Mouse (Mus musculus) brain, embryonic 18.5 days (tissue): ENCODE results near the gene Enpp4.

Experiments
- DNase-seq: peaks from one replicate; pipeline ENCODE4 v3.0.0-alpha.2; 2012; ENCODE audit warnings: low read depth, low spot score

Enpp4 gene

GRCm38 (mm10) chr17:44091512-44091911 is 14.1 kb downstream of the Enpp4 start:
- DNase-seq, result no peak

- no peak for DNase-seq
These were observed 14.7 kb downstream of the Enpp4 start for GRCm38 (mm10) chr17:44090916-44091315.

DNA sequence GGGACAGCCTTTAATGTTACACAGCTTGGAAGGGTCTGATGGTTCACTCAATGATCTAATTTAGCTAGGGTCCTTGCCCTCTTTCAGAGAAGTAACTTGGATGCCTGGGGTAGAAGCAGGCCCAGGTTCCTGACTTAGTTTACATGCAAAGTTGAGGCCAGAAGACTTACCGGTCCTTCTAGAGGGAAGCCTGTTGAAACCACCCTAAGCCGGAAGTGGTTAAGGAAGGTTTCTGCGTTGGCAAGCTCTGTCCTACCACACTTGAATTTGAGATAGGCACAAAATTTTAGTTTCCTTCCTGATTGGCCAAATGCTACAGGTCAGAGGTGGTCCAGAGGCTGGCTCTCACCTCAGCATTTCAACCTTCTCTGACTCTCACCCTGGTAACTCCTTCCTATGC is 17.4 kb downstream of the Enpp4 start:
- DNase-seq, result no peak

GRCm38 (mm10) chr17:44083156-44083555 is 22.5 kb downstream of the Enpp4 start:
- DNase-seq, result no peak

DNA sequence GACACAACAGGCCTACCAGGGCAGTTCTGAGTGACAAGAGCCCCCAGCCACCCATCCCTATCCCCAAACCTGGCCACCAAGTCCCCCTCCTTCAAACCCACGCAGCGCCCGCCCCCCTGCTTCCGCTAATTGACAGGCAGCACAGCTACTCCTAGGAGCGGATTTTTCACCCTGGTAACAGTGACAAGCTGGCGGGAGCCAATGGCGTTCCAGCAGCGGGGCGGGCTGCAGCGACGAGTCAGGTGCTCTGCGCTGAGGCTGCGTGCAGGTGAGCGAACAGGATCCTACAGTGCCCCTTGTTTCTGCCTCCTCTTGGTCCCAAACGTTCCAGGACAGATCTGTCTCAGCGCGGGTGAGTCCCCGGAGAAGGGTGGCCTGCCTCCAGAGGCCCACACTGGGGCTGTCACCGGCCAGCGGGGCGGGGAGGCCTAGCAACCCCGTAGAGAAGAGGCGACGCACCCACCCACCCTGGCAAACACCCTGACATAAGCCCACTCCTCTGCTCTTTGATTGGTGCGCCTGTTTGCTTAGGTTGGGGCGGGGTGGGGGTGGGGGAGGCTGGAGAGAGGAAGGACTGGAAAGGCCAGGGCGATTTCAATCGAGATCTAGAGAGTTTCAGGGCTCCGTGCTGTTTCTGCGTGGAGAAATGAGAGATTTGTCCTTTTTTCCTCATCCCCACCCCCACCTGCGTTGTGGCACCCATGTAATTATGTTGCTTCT is 26.8 kb downstream of the Enpp4 start, which contains the start of gene Enpp5:
Gene Enpp5 (plus strand): TSS at position 183 of the 720 bp plus-strand sequence.
- DNase-seq, result peak; percentile 90

- DNase-seq, result no peak
These were observed 27.8 kb downstream of the Enpp4 start for GRCm38 (mm10) chr17:44077843-44078160.

DNA sequence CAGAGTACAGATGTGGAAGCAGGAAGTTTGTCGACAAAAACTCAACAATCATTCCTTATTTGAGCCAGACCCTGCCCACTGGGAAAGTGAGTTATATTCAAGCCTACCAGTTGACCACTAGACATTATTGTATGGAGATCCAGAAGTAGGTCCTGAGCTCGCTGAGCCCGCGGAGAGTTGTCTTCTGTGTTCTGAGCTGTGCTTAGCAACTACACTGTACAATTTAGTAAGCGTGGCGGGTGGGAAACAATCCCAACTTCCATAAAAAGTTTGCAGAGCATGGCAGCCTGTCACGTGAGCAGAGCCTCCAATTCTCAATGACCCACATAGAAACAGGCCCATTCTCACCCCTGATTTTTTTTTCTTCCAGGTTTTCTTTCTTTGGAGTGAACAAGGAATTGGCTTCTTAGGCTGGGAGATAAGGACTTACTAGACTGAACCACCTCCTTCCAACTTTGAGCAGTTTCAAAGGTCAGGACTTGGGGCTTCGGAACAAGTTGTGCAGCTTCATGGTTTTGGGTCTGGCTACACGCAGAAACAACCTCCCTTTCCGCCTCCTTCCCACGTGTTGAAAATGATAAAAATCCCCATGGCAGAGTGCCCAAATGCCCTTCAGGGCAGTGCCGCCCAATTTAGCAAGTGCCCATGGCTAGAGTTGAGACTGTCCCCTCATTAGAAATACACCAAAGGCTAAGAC is 28.3 kb downstream of the Enpp4 start:
- no peak for DNase-seq

DNA sequence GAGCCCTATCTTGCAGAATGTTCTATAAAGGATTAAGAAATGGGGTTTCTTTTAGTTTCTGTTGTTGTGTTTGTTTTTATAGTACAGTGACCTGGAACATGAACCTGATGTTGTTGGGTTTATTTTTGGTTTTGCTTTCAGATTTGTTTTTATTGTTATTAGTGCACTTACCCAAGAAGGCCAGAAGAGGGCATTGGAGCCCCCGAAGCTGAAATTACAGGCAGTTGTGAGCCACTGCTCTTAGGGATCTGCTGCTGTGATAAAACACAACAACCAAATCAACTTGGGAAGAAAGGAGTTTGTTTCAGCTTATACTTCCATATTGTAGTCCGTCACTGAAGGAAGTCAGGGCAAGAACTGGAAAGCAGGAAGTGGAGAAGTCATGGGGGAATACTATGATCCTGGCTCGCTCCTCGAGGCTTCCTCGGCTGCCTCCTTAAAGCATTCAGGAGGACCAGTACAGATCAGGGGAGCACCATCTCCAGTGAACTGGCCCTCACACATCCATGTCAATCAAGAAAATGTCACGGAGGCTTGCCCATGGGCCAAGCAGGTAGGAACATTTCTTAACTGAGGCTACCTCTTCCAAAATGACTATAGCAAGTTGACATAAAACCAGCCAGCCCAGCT is 29.4 kb downstream of the Enpp4 start:
- no peak for DNase-seq

DNA sequence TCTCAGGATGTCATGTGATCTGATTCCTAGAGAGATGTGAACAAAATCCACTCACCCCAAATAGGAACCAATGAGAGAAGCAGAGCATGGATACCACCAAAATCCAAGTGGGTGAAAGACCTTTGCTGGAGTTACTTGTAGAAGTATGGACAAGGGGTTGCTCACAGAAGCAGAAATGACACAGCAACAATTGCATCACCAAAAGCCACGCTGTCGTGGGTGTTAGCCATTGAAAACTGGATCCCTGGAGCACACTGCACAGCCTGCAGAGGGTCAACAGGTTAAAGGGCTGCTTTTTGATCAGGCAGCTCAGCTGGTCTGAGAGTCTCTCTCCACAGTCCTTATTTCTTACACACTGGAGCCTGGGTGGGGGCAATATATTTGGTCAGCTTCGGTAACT is 30.0 kb downstream of the Enpp4 start:
- DNase-seq, result no peak

- DNase-seq, result no peak
These were observed 33.9 kb downstream of the Enpp4 start for GRCm38 (mm10) chr17:44071680-44072079.

DNA sequence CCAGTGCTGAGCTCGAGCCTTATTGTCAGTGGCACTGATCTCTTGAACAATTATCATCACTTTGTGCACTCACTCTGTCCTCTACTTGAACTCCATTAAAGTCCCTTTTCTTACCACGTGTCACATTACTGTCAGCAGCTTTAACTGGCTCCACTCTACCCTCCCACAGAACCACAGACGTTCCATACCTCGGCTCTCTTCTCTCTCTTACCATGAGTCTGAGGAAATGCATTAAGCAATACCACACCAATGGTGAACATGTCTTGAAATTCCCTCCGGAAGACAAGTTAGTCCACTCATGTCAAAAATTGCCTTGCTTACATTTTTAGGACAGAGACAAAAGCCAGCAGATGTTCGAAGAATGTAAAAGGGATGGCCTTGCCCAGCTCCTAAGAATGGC is 36.7 kb downstream of the Enpp4 start:
- no peak for DNase-seq

- no peak for DNase-seq
These were observed 44.2 kb downstream of the Enpp4 start for GRCm38 (mm10) chr17:44061289-44061890.

DNA sequence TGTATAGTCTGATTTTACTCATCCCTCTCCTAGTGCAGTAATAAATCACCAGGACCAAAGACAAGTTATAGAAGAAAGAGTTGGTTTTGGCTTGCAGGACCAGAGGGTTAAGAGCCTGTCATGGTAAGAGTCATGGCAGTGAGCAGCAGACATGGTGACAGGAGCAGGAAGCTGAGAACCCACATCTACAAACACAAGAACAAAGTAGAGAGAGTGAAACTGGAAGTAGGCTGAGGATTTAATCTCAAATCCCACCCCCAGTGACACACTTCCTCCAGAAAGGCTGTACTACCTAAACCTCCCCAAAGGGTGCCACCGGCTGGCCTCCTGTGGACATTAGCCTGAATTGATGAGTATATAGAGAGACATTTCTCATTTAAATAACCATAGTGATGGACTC is 44.8 kb downstream of the Enpp4 start:
- DNase-seq, result no peak

DNA sequence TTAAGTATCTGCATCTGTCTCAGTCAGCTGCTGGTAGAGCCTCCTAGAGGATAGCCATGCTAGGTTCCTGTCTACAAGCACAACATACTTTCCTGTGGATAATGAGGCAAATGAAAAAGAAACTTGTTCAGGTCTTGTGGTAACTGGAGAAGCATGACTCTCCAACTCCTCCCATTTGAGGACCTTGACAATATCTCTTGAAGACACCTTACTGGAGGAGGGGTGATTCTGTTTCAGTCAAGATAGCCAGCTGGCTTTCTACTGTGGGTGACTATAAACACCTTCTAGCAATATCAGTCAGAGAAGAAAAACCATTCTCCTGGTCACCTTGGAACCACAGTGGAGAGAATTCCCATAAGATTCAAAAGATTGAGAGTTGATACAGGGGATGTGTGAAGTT is 47.5 kb downstream of the Enpp4 start:
- DNase-seq, result no peak

- no peak for DNase-seq
These were observed 48.5 kb downstream of the Enpp4 start for GRCm38 (mm10) chr17:44057123-44057522.

DNA sequence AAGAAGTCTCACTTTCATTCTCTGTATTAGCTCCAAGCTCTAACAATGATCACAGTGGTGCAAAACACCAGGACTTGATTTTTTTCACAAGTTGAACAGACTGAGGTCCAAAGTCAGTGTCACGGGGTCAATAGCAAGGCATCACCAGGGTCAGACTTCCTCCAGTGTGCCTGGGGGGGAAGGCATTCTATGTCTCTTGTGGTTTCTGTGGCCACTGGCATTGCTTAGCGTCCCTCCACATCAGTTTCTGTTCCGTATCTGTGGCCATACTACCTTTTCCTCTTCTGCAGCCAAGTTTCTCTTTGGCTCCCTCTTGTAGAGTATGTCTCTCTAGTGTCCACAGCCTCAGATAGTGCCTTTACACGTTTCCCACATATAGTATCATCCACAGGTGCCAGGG is 52.2 kb downstream of the Enpp4 start:
- DNase-seq, result no peak
